Mouse (Mus musculus) heart, postnatal 0 days (tissue): ENCODE results near the gene Naaladl2. TPM values are rescaled to one million over a fixed set of nuclear protein-coding genes. Genes with fewer than 3 reads are reported as not detected.

Experiments used
- ATAC-seq: fragments of 200-750 bp; cut with Nextera tagmentation; 2 replicates; pipeline ENCODE4 v1.8.0; 2017; ENCODE audit warnings: low read depth, moderate number of reproducible peaks, moderate library complexity; ENCODE audit not compliant: insufficient read depth
- DNase-seq: peaks from one replicate; pipeline ENCODE4 v3.0.0-alpha.2; 2016; ENCODE audit warnings: low spot score
- H3K27ac ChIP-seq: fragments of 300-500 bp; sonication (generic); 2 replicates; pipeline ENCODE4 v1.5.1; 2014; ENCODE audit warnings: low read depth, mild to moderate bottlenecking
- H3K27me3 ChIP-seq: fragments of 300-500 bp; sonication (generic); 2 replicates; pipeline ENCODE4 v1.6.1; 2014; ENCODE audit warnings: low read length, mixed read lengths; ENCODE audit not compliant: control insufficient read depth, insufficient read depth
- H3K36me3 ChIP-seq: fragments of 300-500 bp; sonication (generic); replicated peaks from 2 replicates; pipeline ENCODE4 v1.6.1; 2014; ENCODE audit warnings: low read length, mixed read lengths; ENCODE audit not compliant: control insufficient read depth, insufficient read depth
- H3K4me1 ChIP-seq: fragments of 300-500 bp; sonication (generic); 2 replicates; pipeline ENCODE4 v1.6.1; 2014; ENCODE audit warnings: antibody characterized with exemption; ENCODE audit not compliant: control insufficient read depth, insufficient read depth
- H3K4me2 ChIP-seq: fragments of 300-500 bp; sonication (generic); 2 replicates; pipeline ENCODE4 v1.6.1; 2014; ENCODE audit warnings: low read depth, mild to moderate bottlenecking, low read length, moderate library complexity
- H3K4me3 ChIP-seq: fragments of 300-500 bp; sonication (generic); 2 replicates; pipeline ENCODE4 v1.5.1; 2014; ENCODE audit warnings: low read depth, low read length
- H3K9ac ChIP-seq: fragments of 300-500 bp; sonication (generic); replicated peaks from 2 replicates; pipeline ENCODE4 v1.6.1; 2014; ENCODE audit warnings: low read depth, low read length, mixed read lengths
- H3K9me3 ChIP-seq: fragments of 300-500 bp; sonication (generic); replicated peaks from 2 replicates; pipeline ENCODE4 v1.6.1; 2016; ENCODE audit warnings: low read length; ENCODE audit not compliant: control insufficient read depth
- CTCF ChIP-seq: IDR thresholded peaks from 2 replicates; pipeline ENCODE4 v1.5.1; 2016; ENCODE audit warnings: antibody characterized with exemption, control low read depth, low read depth
- EP300 ChIP-seq: IDR thresholded peaks from 2 replicates; pipeline ENCODE4 v1.6.1; 2016; ENCODE audit warnings: antibody characterized with exemption, low read depth
- WGBS: fragments of 180-500 bp; shearing (Covaris S2); extraction: QIAGEN DNeasy Blood & Tissue Kit; methylation state at CpG from one replicate; pipeline ENCODE4 v1.1.7; 2014; 5-methylcytosine and 5-hydroxymethylcytosine counted together
- polyA plus RNA-seq: library from polyadenylated mRNA; unstranded; fragments of >200 nt; fragmentation: Nextera tagmentation; extraction: Ambion mirVana; gene quantifications from 2 replicates; pipeline ENCODE4 v1.2.1, GENCODE M21; 2015
- total RNA-seq: library from RNA; depleted of rRNA; stranded (reverse); fragments of >200 nt; gene quantifications from 2 replicates; pipeline ENCODE4 v1.2.3, GENCODE M21; 2014; ENCODE audit warnings: low replicate concordance

The Naaladl2 gene
- total and polyA plus RNA-seq, 2 experiments from 2014 or later: 0.08 to 0.60 TPM

DNA sequence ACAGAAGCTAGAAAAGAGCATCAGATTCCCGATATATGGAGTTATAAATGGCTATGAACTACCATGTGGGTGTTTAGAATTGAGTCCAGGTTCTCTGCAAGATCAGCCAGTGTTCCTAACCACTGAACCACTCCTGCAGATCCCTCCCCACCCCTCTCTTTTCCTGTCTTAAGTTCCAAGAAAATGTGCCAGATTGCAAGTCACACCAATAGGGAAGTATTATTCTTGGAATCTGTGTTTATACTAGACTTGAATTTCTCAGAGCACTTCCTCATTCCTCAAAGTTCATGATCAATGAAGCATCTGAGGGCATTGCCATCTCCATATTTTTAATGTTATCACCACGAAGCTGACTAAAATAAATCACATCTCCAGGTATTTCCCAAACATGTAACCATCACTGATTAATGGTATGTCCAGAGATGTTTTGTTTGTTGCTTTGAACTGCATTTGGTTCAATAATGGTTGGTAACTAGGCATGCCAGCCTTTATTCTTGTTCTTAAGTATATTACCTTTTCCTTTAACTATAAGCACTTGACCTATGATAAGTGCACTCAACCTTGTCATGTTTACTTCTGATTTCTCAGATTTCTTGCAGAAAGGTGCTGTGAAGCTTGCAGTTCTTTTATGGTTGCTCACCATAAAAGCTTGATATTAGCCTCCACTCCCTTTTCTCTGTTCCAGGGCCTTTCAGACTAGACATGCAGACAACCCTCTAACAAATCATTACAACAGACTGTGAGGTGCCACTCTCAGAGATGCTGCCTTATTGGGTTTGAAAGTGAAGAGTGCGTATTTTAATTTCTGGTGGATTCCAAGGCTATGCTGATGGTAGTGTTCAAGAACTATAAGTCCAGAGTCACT is 475.8 kb downstream of the Naaladl2 start:
- 72% methylated on average over 3 of the region's 3 CpGs for WGBS
- no peak overlapping the region for H3K9ac ChIP-seq
- no peak overlapping the region for H3K4me2 ChIP-seq
- H3K4me3 ChIP-seq: no peak overlapping the region
- no peak for ATAC-seq
- no peaks in the 10 kb centered on the region for H3K36me3 ChIP-seq
- H3K4me1 ChIP-seq: no peaks in the 10 kb centered on the region
- TF ChIP-seq CTCF (no peak), EP300 (no peak)
- H3K9me3 ChIP-seq: no peaks in the 10 kb centered on the region
- H3K27ac ChIP-seq: no peak overlapping the region
- no peaks in the 10 kb centered on the region for H3K27me3 ChIP-seq
- no peak for DNase-seq

DNA sequence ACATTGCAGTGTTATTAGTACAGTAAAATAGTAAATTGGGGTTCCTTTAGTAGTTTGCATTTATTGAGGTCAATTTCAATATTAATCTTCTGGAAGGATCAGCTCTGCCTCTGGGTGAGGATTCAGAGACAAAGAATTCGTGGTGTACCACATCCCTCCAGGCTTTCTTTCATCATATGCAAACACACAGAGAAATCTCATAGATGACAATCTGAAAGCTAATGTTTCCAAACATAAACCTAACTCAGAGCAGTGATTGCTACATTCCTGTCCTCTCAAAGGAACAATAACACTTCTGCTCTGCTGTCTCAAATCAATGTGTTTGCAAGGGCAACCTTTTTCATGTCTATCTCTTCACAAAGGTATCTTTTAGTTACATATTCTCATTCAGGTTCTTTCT is 478.7 kb downstream of the Naaladl2 start:
- no peak overlapping the region for H3K27ac ChIP-seq
- no peaks in the 10 kb centered on the region for H3K27me3 ChIP-seq
- 55% methylated on average over 1 of the region's 1 CpGs for WGBS
- TF ChIP-seq CTCF: no peak
- TF ChIP-seq EP300: no peak
- H3K9ac ChIP-seq: no peak overlapping the region
- H3K4me2 ChIP-seq: no peak overlapping the region
- no peak overlapping the region for H3K4me3 ChIP-seq
- no peak for DNase-seq
- H3K9me3 ChIP-seq: no peaks in the 10 kb centered on the region
- no peaks in the 10 kb centered on the region for H3K36me3 ChIP-seq
- no peak for ATAC-seq
- no peaks in the 10 kb centered on the region for H3K4me1 ChIP-seq

DNA sequence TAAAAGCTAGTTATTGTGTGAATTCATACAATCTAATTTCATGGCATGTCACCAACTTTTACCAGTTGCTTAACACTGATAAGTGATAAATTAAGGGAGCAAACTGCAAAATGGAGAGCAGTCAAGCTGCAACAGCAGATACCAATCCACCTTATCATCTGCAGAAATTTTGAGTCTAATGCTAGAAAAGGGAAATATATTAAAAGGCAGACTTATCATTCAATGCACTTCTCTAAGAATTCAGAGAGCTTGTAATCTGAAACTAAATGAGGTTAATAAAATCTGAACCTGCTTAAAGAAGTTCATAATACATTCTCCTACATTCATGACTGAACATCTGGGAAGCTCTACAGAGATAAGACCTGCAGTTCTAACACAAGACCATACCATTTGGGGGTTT is 480.3 kb downstream of the Naaladl2 start:
- H3K9me3 ChIP-seq: no peaks in the 10 kb centered on the region
- H3K36me3 ChIP-seq: no peaks in the 10 kb centered on the region
- no peak overlapping the region for H3K27ac ChIP-seq
- no peaks in the 10 kb centered on the region for H3K4me1 ChIP-seq
- no peak overlapping the region for H3K9ac ChIP-seq
- no peaks in the 10 kb centered on the region for H3K27me3 ChIP-seq
- no peak for ATAC-seq
- TF ChIP-seq EP300 (no peak), CTCF (no peak)
- H3K4me3 ChIP-seq: no peak overlapping the region
- no peak overlapping the region for H3K4me2 ChIP-seq
- DNase-seq: no peak

DNA sequence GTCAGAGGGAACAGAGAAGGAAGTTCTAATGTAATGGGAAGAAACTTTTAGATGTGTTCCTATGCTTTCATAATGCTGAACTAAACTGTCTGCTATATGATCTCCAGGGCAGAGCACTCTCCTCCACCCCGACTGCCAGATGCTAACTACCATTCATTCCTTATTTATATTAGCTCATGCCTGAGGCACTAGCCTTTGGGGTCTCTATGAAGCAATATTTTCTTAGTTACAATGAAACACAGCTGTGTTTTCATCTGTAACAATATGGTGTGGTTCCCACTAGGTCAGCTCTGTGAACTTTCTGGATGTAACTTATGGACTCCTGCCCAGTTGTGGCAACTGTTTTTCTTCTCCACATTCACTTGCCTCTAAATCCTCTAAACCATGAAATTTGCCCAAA is 514.0 kb downstream of the Naaladl2 start:
- no peak for ATAC-seq
- H3K4me2 ChIP-seq: no peak overlapping the region
- WGBS: 72% methylated on average over 1 of the region's 1 CpGs
- no peaks in the 10 kb centered on the region for H3K9me3 ChIP-seq
- H3K27me3 ChIP-seq: no peaks in the 10 kb centered on the region
- no peaks in the 10 kb centered on the region for H3K4me1 ChIP-seq
- no peak for TF ChIP-seq CTCF
- no peak overlapping the region for H3K27ac ChIP-seq
- H3K36me3 ChIP-seq: no peaks in the 10 kb centered on the region
- DNase-seq: no peak
- H3K9ac ChIP-seq: no peak overlapping the region
- H3K4me3 ChIP-seq: no peak overlapping the region

DNA sequence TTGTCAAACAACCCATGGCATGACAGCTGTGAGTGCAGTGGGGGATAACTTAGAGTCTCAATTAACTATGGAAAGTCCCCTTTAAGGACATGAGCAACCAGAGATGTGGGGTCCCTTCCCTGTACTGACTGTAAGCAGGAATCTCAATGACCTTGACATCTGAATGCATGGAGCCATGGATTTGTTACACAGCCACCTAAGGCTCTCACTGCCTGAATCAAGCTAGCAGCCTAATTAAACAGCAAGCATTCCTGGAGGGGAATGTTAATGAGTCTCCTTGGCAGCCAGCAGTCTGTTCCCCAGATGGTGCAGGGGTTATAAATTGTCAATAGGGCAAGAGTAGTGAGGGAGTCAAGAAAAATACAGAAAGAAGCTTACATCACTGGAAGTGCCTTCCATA is 538.6 kb downstream of the Naaladl2 start:
- no peak overlapping the region for H3K4me2 ChIP-seq
- H3K36me3 ChIP-seq: no peaks in the 10 kb centered on the region
- no peak overlapping the region for H3K27ac ChIP-seq
- TF ChIP-seq EP300: no peak
- TF ChIP-seq CTCF: no peak
- DNase-seq (no peak), ATAC-seq (no peak)
- H3K4me1 ChIP-seq: no peaks in the 10 kb centered on the region
- no peak overlapping the region for H3K9ac ChIP-seq
- H3K27me3 ChIP-seq: no peaks in the 10 kb centered on the region
- no peak overlapping the region for H3K4me3 ChIP-seq
- H3K9me3 ChIP-seq: no peaks in the 10 kb centered on the region

DNA sequence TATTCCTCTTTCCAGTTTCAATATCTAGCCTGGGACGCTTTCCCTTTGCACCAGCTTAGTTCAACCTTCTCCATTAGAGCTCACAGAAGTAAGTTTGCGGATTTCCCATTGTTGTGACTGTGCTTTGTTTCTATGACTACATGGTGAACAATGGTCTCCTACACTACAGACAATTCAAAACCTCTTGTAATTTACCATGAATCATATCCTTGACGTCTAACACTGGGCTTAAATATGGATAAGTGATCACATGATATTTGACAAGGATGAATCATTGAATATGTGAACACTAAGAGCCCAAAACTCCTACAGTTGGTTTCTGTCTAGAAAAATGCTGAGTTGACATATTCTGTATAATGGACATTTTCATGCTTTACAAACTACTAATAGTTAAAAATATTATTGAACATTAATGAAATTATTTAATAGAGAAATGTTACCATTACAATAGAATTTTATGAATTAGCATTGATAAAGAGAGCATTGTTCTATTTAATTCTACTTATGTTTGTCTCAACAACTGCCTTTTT is 539.2 kb downstream of the Naaladl2 start:
- no peak overlapping the region for H3K9ac ChIP-seq
- no peaks in the 10 kb centered on the region for H3K36me3 ChIP-seq
- H3K27ac ChIP-seq: no peak overlapping the region
- H3K4me2 ChIP-seq: no peak overlapping the region
- no peaks in the 10 kb centered on the region for H3K4me1 ChIP-seq
- WGBS: 76% methylated on average over 3 of the region's 3 CpGs
- TF ChIP-seq EP300 (no peak), CTCF (no peak)
- H3K9me3 ChIP-seq: no peaks in the 10 kb centered on the region
- DNase-seq: no peak
- no peak for ATAC-seq
- H3K4me3 ChIP-seq: no peak overlapping the region
- no peaks in the 10 kb centered on the region for H3K27me3 ChIP-seq
